ENCODE assay signal across 17 mouse cellular contexts in genomic region chr7:80218666-80219065, GRCm38 (mm10).
"Had no signal": no experiment of that assay in that cellular context is flagged by ENCODE, and none has a peak within 500 bp of the region (broad histone marks: within the 10 kb centered on the region; RNA-seq: fewer than 3 reads in every experiment).

No protein-coding gene starts in this region.

- H3K27ac ChIP-seq: midbrain, embryonic 10.5 days; midbrain, embryonic 12.5 days; neural tube, embryonic 13.5 days; neural tube, embryonic 15.5 days had no signal

- H3K4me3 ChIP-seq: midbrain, embryonic 10.5 days; midbrain, embryonic 12.5 days; myocyte; neural tube, embryonic 13.5 days; neural tube, embryonic 15.5 days had no signal

- H3K27me3 ChIP-seq: midbrain, embryonic 12.5 days; neural tube, embryonic 13.5 days; neural tube, embryonic 15.5 days had no signal

- DNase-seq: lung, adult 18-20 months; lung, embryonic 14.5 days; lung, postnatal 10 days; midbrain, embryonic 14.5 days; retina, postnatal 1 day; right cerebral cortex, adult 18-20 months; right cerebral cortex, postnatal 25 days; right cerebral cortex, postnatal 4 days; spleen, adult 18-20 months; thymus, adult 18-20 months; thymus, postnatal 25 days; thymus, postnatal 4 days had no signal
